Mouse (Mus musculus): ENCODE results near the gene Igsf10. TPM values are rescaled to one million over a fixed set of nuclear protein-coding genes. Genes with fewer than 3 reads are reported as not detected.

Igsf10 gene
- polyA plus RNA-seq, 1 experiment from 2014 or later, result 0.32 TPM

- H3K27ac ChIP-seq (ENCODE audit: low read depth), result no peak overlapping the region
- no peaks in the 10 kb centered on the region for H3K27me3 ChIP-seq (ENCODE audit: insufficient read depth, low read length)
- no peaks in the 10 kb centered on the region for H3K36me3 ChIP-seq (replicated peaks; ENCODE audit: insufficient read depth, low read length)
- no peaks in the 10 kb centered on the region for H3K9me3 ChIP-seq (ENCODE audit: low read length)
- DNase-seq, result no peak
- H3K4me3 ChIP-seq (ENCODE audit: low read depth, low read length), result no peak overlapping the region
- no peak for ATAC-seq
- H3K4me1 ChIP-seq (ENCODE audit: insufficient read depth), result no peaks in the 10 kb centered on the region
- no peak for TF ChIP-seq EP300 (IDR thresholded peaks at IDR 0.05; ENCODE audit: low read depth)
- no peak for TF ChIP-seq CTCF (IDR thresholded peaks at IDR 0.05; ENCODE audit: low read depth)
- H3K9ac ChIP-seq (replicated peaks), result no peak overlapping the region
- H3K4me2 ChIP-seq (ENCODE audit: low read depth, low read length), result no peak overlapping the region
Observed at GRCm38 (mm10) chr3:59360102-59360501, 15.9 kb upstream of the Igsf10 start.

GRCm38 (mm10) chr3:59354156-59354555 lies 10.0 kb upstream of the Igsf10 start:
- no peak overlapping the region for H3K9ac ChIP-seq (replicated peaks)
- ATAC-seq (no peak), DNase-seq (no peak)
- H3K4me1 ChIP-seq (ENCODE audit: insufficient read depth), result no peaks in the 10 kb centered on the region
- WGBS (ENCODE audit: insufficient replicate concordance), result 78% methylated on average over 3 of the region's 3 CpGs
- no peak overlapping the region for H3K4me2 ChIP-seq (ENCODE audit: low read depth, low read length)
- no peaks in the 10 kb centered on the region for H3K9me3 ChIP-seq (ENCODE audit: low read length)
- H3K27me3 ChIP-seq (ENCODE audit: insufficient read depth, low read length), result no peaks in the 10 kb centered on the region
- H3K36me3 ChIP-seq (replicated peaks; ENCODE audit: insufficient read depth, low read length), result no peaks in the 10 kb centered on the region
- H3K4me3 ChIP-seq (ENCODE audit: low read depth, low read length), result no peak overlapping the region
- no peak for TF ChIP-seq EP300 (IDR thresholded peaks at IDR 0.05; ENCODE audit: low read depth)
- no peak for TF ChIP-seq CTCF (IDR thresholded peaks at IDR 0.05; ENCODE audit: low read depth)
- H3K27ac ChIP-seq (ENCODE audit: low read depth), result no peak overlapping the region

GRCm38 (mm10) chr3:59351768-59352167 lies 7.6 kb upstream of the Igsf10 start:
- no peak overlapping the region for H3K9ac ChIP-seq (replicated peaks)
- no peaks in the 10 kb centered on the region for H3K36me3 ChIP-seq (replicated peaks; ENCODE audit: insufficient read depth, low read length)
- H3K9me3 ChIP-seq (ENCODE audit: low read length), result no peaks in the 10 kb centered on the region
- no peak overlapping the region for H3K4me2 ChIP-seq (ENCODE audit: low read depth, low read length)
- TF ChIP-seq EP300 (IDR thresholded peaks at IDR 0.05; ENCODE audit: low read depth) (no peak), CTCF (IDR thresholded peaks at IDR 0.05; ENCODE audit: low read depth) (no peak)
- no peak for DNase-seq
- no peaks in the 10 kb centered on the region for H3K4me1 ChIP-seq (ENCODE audit: insufficient read depth)
- no peaks in the 10 kb centered on the region for H3K27me3 ChIP-seq (ENCODE audit: insufficient read depth, low read length)
- ATAC-seq, result no peak
- H3K4me3 ChIP-seq (ENCODE audit: low read depth, low read length), result no peak overlapping the region
- H3K27ac ChIP-seq (ENCODE audit: low read depth), result no peak overlapping the region

- Histone ChIP-seq H3K27ac (ENCODE audit: low read depth) (no peak overlapping the region), H3K9ac (replicated peaks) (no peak overlapping the region), H3K4me3 (ENCODE audit: low read depth, low read length) (no peak overlapping the region), H3K27me3 (ENCODE audit: insufficient read depth, low read length) (no peaks in the 10 kb centered on the region), H3K9me3 (ENCODE audit: low read length) (no peaks in the 10 kb centered on the region), H3K4me1 (ENCODE audit: insufficient read depth) (peaks cover 3% of the 10 kb centered on the region; the same call in 1 of the 2 replicates), H3K4me2 (ENCODE audit: low read depth, low read length) (no peak overlapping the region), H3K36me3 (replicated peaks; ENCODE audit: insufficient read depth, low read length) (no peaks in the 10 kb centered on the region)
- no peak for DNase-seq
- no peak for ATAC-seq
- whole genome bisulfite sequencing (ENCODE audit: insufficient replicate concordance), result 60% methylated on average over 4 of the region's 4 CpGs
- TF ChIP-seq EP300 (IDR thresholded peaks at IDR 0.05; ENCODE audit: low read depth) (no peak), CTCF (IDR thresholded peaks at IDR 0.05; ENCODE audit: low read depth) (no peak)
Observed at GRCm38 (mm10) chr3:59343026-59343425, 1.2 kb downstream of the Igsf10 start.

GRCm38 (mm10) chr3:59341647-59342427 lies 2.4 kb downstream of the Igsf10 start:
- Histone ChIP-seq H3K36me3 (replicated peaks; ENCODE audit: insufficient read depth, low read length) (no peaks in the 10 kb centered on the region), H3K27ac (ENCODE audit: low read depth) (no peak overlapping the region), H3K4me2 (ENCODE audit: low read depth, low read length) (0 out of 2 replicates have a peak overlapping the region, but pooled peaks have one; percentile 33), H3K4me1 (ENCODE audit: insufficient read depth) (peaks cover 3% of the 10 kb centered on the region; the same call in 1 of the 2 replicates), H3K4me3 (ENCODE audit: low read depth, low read length) (no peak overlapping the region), H3K27me3 (ENCODE audit: insufficient read depth, low read length) (no peaks in the 10 kb centered on the region), H3K9me3 (ENCODE audit: low read length) (no peaks in the 10 kb centered on the region), H3K9ac (replicated peaks) (no peak overlapping the region)
- WGBS (ENCODE audit: insufficient replicate concordance), result 50% methylated on average over 11 of the region's 11 CpGs
- ATAC-seq (no peak), DNase-seq (no peak)
- TF ChIP-seq EP300 (IDR thresholded peaks at IDR 0.05; ENCODE audit: low read depth), result no peak

- WGBS (ENCODE audit: insufficient replicate concordance), result 72% methylated on average over 2 of the region's 2 CpGs
- Histone ChIP-seq H3K9ac (replicated peaks) (no peak overlapping the region), H3K4me1 (ENCODE audit: insufficient read depth) (no peaks in the 10 kb centered on the region), H3K9me3 (ENCODE audit: low read length) (no peaks in the 10 kb centered on the region), H3K4me3 (ENCODE audit: low read depth, low read length) (no peak overlapping the region), H3K27ac (ENCODE audit: low read depth) (no peak overlapping the region), H3K36me3 (replicated peaks; ENCODE audit: insufficient read depth, low read length) (no peaks in the 10 kb centered on the region), H3K27me3 (ENCODE audit: insufficient read depth, low read length) (no peaks in the 10 kb centered on the region), H3K4me2 (ENCODE audit: low read depth, low read length) (no peak overlapping the region)
- TF ChIP-seq EP300 (IDR thresholded peaks at IDR 0.05; ENCODE audit: low read depth) (no peak), CTCF (IDR thresholded peaks at IDR 0.05; ENCODE audit: low read depth) (no peak)
- ATAC-seq (no peak), DNase-seq (no peak)
Observed at GRCm38 (mm10) chr3:59328526-59328925, 15.7 kb downstream of the Igsf10 start.

All from liver, postnatal 0 days (tissue).